ENCODE assay signal across 24 mouse cellular contexts in the genomic region with DNA sequence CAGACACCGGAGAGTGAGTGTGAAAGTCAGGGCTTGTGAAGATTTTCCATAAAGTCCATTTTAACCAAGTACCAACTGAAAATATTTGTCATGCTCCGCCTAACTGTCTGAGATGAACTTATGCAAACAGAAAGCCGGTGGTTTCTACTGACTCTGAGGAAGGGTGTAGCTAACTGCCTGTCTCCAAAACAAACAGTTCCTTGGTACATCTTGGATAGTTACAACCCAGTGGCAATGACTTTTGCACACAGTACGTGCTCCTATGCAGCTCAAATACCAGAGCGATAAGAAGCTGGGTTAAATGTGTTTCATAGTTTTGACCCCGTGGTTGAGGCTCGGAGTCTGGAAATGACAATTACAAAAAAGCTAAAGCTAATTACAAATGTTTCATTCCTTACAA. TPM values are rescaled to one million over a fixed set of nuclear protein-coding genes. Genes with fewer than 3 reads are reported as not detected.
DNase-seq lines count a peak whose midpoint lies in the region; ATAC-seq and TF ChIP-seq lines count a peak whose summit lies in the region.
"Had no signal": no experiment of that assay in that cellular context is flagged by ENCODE, and none has a peak within 500 bp of the region (broad histone marks: within the 10 kb centered on the region; RNA-seq: fewer than 3 reads in every experiment).

No protein-coding gene starts in this region.

- DNase-seq in liver, adult 2 months (ENCODE audit: extremely low read depth, low read depth, low spot score), result peak; percentile 70
- no peak for DNase-seq in liver, embryonic 11.5 days (ENCODE audit: low spot score)
- no peak for DNase-seq in ES-E14 (ENCODE audit: low read depth, low spot score)
- peak; percentile 35 for DNase-seq in large intestine, adult 2 months (ENCODE audit: low read depth, low spot score)
- DNase-seq in gastrocnemius, postnatal 25 days, result no peak
- no peak for DNase-seq in forebrain, postnatal 0 days
- DNase-seq: adrenal gland, adult 8-10 months; adrenal gland, postnatal 14 days; adrenal gland, postnatal 36 days; B cell, adult 2 months; cerebellum, adult 11-12 months; cerebellum, adult 2 months; cerebellum, adult 9-10 months; cerebellum, postnatal 10 days; cerebellum, postnatal 25 days had no signal

- peak overlapping the region; percentile 23; the same call in 1 of the 2 replicates for H3K27ac ChIP-seq in hindbrain, embryonic 12.5 days
- no peak overlapping the region for H3K27ac ChIP-seq in hindbrain, embryonic 13.5 days
- no peak overlapping the region for H3K27ac ChIP-seq in liver, adult 2 months (replicated peaks; ENCODE audit: insufficient read depth, low read depth, low read length)
- no peak overlapping the region for H3K27ac ChIP-seq in liver, embryonic 11.5 days (ENCODE audit: low read depth, low read length)
- no peak overlapping the region for H3K27ac ChIP-seq in ES-E14 (ENCODE audit: insufficient read depth, low read depth, low read length, poor library complexity, severe bottlenecking)
- H3K27ac ChIP-seq in forebrain, postnatal 0 days (ENCODE audit: low read depth, low read length), result no peak overlapping the region
- H3K27ac ChIP-seq: embryonic facial prominence, embryonic 10.5 days; embryonic facial prominence, embryonic 12.5 days; forebrain, embryonic 13.5 days; forebrain, embryonic 15.5 days had no signal

- H3K9me3 ChIP-seq in hindbrain, embryonic 12.5 days (replicated peaks), result no peaks in the 10 kb centered on the region
- no peaks in the 10 kb centered on the region for H3K9me3 ChIP-seq in hindbrain, embryonic 13.5 days
- no peaks in the 10 kb centered on the region for H3K9me3 ChIP-seq in liver, embryonic 11.5 days (ENCODE audit: control insufficient read depth, low read length)
- no peaks in the 10 kb centered on the region for H3K9me3 ChIP-seq in ES-E14 (ENCODE audit: control insufficient read depth, insufficient read depth, low read depth, low read length)
- H3K9me3 ChIP-seq in forebrain, postnatal 0 days (ENCODE audit: low read length), result no peaks in the 10 kb centered on the region
- H3K9me3 ChIP-seq: embryonic facial prominence, embryonic 10.5 days; embryonic facial prominence, embryonic 12.5 days; forebrain, embryonic 13.5 days; forebrain, embryonic 15.5 days had no signal

- H3K4me3 ChIP-seq in hindbrain, embryonic 12.5 days, result no peak overlapping the region
- H3K4me3 ChIP-seq in hindbrain, embryonic 13.5 days, result no peak overlapping the region
- H3K4me3 ChIP-seq in liver, adult 2 months (ENCODE audit: insufficient read depth, low read depth, low read length), result no peak overlapping the region
- H3K4me3 ChIP-seq in liver, embryonic 11.5 days (ENCODE audit: low read depth, low read length), result no peak overlapping the region
- H3K4me3 ChIP-seq in ES-E14 (ENCODE audit: insufficient read depth in 1 of 2, low read depth in 1 of 2, low read length in 2 of 2, poor library complexity in 1 of 2, severe bottlenecking in 1 of 2), result peak overlapping the region; percentile 6; a peak in 1 of 4 replicates
- H3K4me3 ChIP-seq in forebrain, postnatal 0 days (ENCODE audit: low read depth, low read length), result no peak overlapping the region
- H3K4me3 ChIP-seq: embryonic facial prominence, embryonic 10.5 days; embryonic facial prominence, embryonic 12.5 days; forebrain, embryonic 13.5 days; forebrain, embryonic 15.5 days had no signal

- WGBS in hindbrain, embryonic 12.5 days, result 90% methylated on average over 7 of the region's 7 CpGs
- WGBS in hindbrain, embryonic 13.5 days, result 87% methylated on average over 7 of the region's 7 CpGs
- WGBS in liver, adult 2 months, result 18% methylated on average over 7 of the region's 7 CpGs
- 83% methylated on average over 7 of the region's 7 CpGs for WGBS in liver, embryonic 11.5 days
- 17% methylated on average over 7 of the region's 7 CpGs for WGBS in large intestine, adult 2 months
- 85% methylated on average over 7 of the region's 7 CpGs for WGBS in forebrain, postnatal 0 days

- ATAC-seq in hindbrain, embryonic 12.5 days (ENCODE audit: low FRiP score), result no peak
- no peak for ATAC-seq in hindbrain, embryonic 13.5 days (ENCODE audit: low FRiP score)
- no peak for ATAC-seq in liver, embryonic 11.5 days (replicated peaks; ENCODE audit: low FRiP score)
- no peak for ATAC-seq in forebrain, postnatal 0 days
- ATAC-seq: CD4-positive, CD25-positive, alpha-beta regulatory T cell, adult 4 months; forebrain, embryonic 13.5 days; forebrain, embryonic 15.5 days had no signal

- peaks cover 82% of the 10 kb centered on the region for H3K36me3 ChIP-seq in hindbrain, embryonic 12.5 days
- peaks cover 79% of the 10 kb centered on the region for H3K36me3 ChIP-seq in hindbrain, embryonic 13.5 days
- H3K36me3 ChIP-seq in liver, adult 2 months (ENCODE audit: control insufficient read depth, insufficient read depth, low read length), result no peaks in the 10 kb centered on the region
- peaks cover 13% of the 10 kb centered on the region for H3K36me3 ChIP-seq in liver, embryonic 11.5 days (ENCODE audit: control insufficient read depth, insufficient read depth, low read length)
- peaks cover 37% of the 10 kb centered on the region for H3K36me3 ChIP-seq in ES-E14 (ENCODE audit: control insufficient read depth, insufficient read depth, low read length, poor library complexity, severe bottlenecking)
- peaks cover 51% of the 10 kb centered on the region for H3K36me3 ChIP-seq in forebrain, postnatal 0 days (ENCODE audit: insufficient read depth)

- no peak for TF ChIP-seq CTCF in liver, adult 2 months (IDR thresholded peaks at IDR 0.05; ENCODE audit: low read depth, low read length)
- TF ChIP-seq CTCF in forebrain, postnatal 0 days (IDR thresholded peaks at IDR 0.05; ENCODE audit: low read depth), result no peak

- in situ Hi-C loops in ES-E14 (cut with MboI; ENCODE audit: low sequenced_read_pairs in 2 of 2, unreplicated experiment in 2 of 2), result no loop called here

- TF ChIP-seq POLR2A in liver, adult 2 months (IDR thresholded peaks at IDR 0.05; ENCODE audit: extremely low read depth, insufficient read depth, low read length), result no peak

- H3K27me3 ChIP-seq in hindbrain, embryonic 12.5 days, result no peaks in the 10 kb centered on the region
- H3K27me3 ChIP-seq in hindbrain, embryonic 13.5 days, result no peaks in the 10 kb centered on the region
- no peaks in the 10 kb centered on the region for H3K27me3 ChIP-seq in liver, adult 2 months (ENCODE audit: control insufficient read depth, insufficient read depth, low read length)
- H3K27me3 ChIP-seq in liver, embryonic 11.5 days (replicated peaks; ENCODE audit: control insufficient read depth, insufficient read depth, low read length), result no peaks in the 10 kb centered on the region
- H3K27me3 ChIP-seq in forebrain, postnatal 0 days (ENCODE audit: insufficient read depth, low read length), result no peaks in the 10 kb centered on the region
- H3K27me3 ChIP-seq: CH12.LX; embryonic facial prominence, embryonic 12.5 days; forebrain, embryonic 13.5 days; forebrain, embryonic 15.5 days had no signal

- no peak overlapping the region for H3K9ac ChIP-seq in hindbrain, embryonic 12.5 days
- H3K9ac ChIP-seq in hindbrain, embryonic 13.5 days, result no peak overlapping the region
- no peak overlapping the region for H3K9ac ChIP-seq in liver, adult 2 months (ENCODE audit: low read depth, low read length)
- no peak overlapping the region for H3K9ac ChIP-seq in liver, embryonic 11.5 days (ENCODE audit: low read depth, low read length)
- no peak overlapping the region for H3K9ac ChIP-seq in ES-E14 (ENCODE audit: insufficient read depth, low read depth, low read length, poor library complexity, severe bottlenecking)
- no peak overlapping the region for H3K9ac ChIP-seq in forebrain, postnatal 0 days
- H3K9ac ChIP-seq: embryonic facial prominence, embryonic 12.5 days; forebrain, embryonic 13.5 days; forebrain, embryonic 15.5 days had no signal

- no peaks in the 10 kb centered on the region for H3K79me2 ChIP-seq in liver, adult 2 months (ENCODE audit: control insufficient read depth, insufficient read depth, low read length)

- H3K4me2 ChIP-seq in hindbrain, embryonic 12.5 days (replicated peaks), result no peak overlapping the region
- H3K4me2 ChIP-seq in hindbrain, embryonic 13.5 days, result no peak overlapping the region
- H3K4me2 ChIP-seq in liver, embryonic 11.5 days, result no peak overlapping the region
- no peak overlapping the region for H3K4me2 ChIP-seq in forebrain, postnatal 0 days (ENCODE audit: low read depth)
- H3K4me2 ChIP-seq: embryonic facial prominence, embryonic 12.5 days; forebrain, embryonic 13.5 days; forebrain, embryonic 15.5 days had no signal

- H3K4me1 ChIP-seq in hindbrain, embryonic 12.5 days, result peaks cover 13% of the 10 kb centered on the region
- H3K4me1 ChIP-seq in hindbrain, embryonic 13.5 days (replicated peaks), result peaks cover 22% of the 10 kb centered on the region
- H3K4me1 ChIP-seq in liver, adult 2 months (ENCODE audit: control insufficient read depth, insufficient read depth, low read length), result no peaks in the 10 kb centered on the region
- no peaks in the 10 kb centered on the region for H3K4me1 ChIP-seq in liver, embryonic 11.5 days (replicated peaks; ENCODE audit: control insufficient read depth, insufficient read depth, low read length)
- H3K4me1 ChIP-seq in ES-E14 (ENCODE audit: control insufficient read depth in 2 of 2, insufficient read depth in 2 of 2, low read length in 2 of 2, poor library complexity in 1 of 2), result peaks cover 0 to 3% of the 10 kb centered on the region in 2 experiments; a peak in 1 of 4 replicates
- no peaks in the 10 kb centered on the region for H3K4me1 ChIP-seq in forebrain, postnatal 0 days (ENCODE audit: insufficient read depth)

TF ChIP-seq in ES-E14, 5 proteins besides CTCF, POLR2A, EP300 and RAD21:
- TF ChIP-seq ZNF384 (IDR thresholded peaks at IDR 0.05; ENCODE audit: low read depth, low read length) (no peak), MAFK (IDR thresholded peaks at IDR 0.05; ENCODE audit: insufficient read depth, low read depth, low read length) (no peak), ZC3H11A (IDR thresholded peaks at IDR 0.05; ENCODE audit: borderline replicate concordance, low read depth, low read length) (no peak), CHD2 (IDR thresholded peaks at IDR 0.05; ENCODE audit: low read depth, low read length) (no peak), HCFC1 (IDR thresholded peaks at IDR 0.05; ENCODE audit: borderline replicate concordance, insufficient read depth, low read length) (no peak)

RNA-seq across cellular contexts. Expression of a gene that starts 34.0 kb away (rescaled TPM):
- 152 and 155 TPM in 2 replicates for polyA plus RNA-seq in hindbrain, embryonic 12.5 days (2016; fragmentation: Nextera tagmentation; extraction: Ambion mirVana)
- 154 and 158 TPM in 2 replicates for polyA plus RNA-seq in hindbrain, embryonic 13.5 days (2015; fragmentation: Nextera tagmentation; extraction: Ambion mirVana)
- 0.74 and 0.87 TPM in 2 replicates for total RNA-seq in liver, adult 2 months (2014; rRNA removed)
- polyA plus RNA-seq in liver, adult 2 months (2012; rRNA removed), result 0.31 and 2.0 TPM in 2 replicates
- 61.6 and 68.5 TPM in 2 replicates for polyA plus RNA-seq in liver, embryonic 11.5 days (2014; fragmentation: Nextera tagmentation; extraction: Ambion mirVana)
- 95.6 and 99.8 TPM in 2 replicates for total RNA-seq in ES-E14 (2012; rRNA removed)
- 17.3 and 30.2 TPM in 2 replicates for polyA plus RNA-seq in large intestine, adult 2 months (2012; rRNA removed)
- total RNA-seq in gastrocnemius, postnatal 25 days (2021), result 1 to 10 TPM; 1.4 to 2.2 TPM
- total RNA-seq in forebrain, postnatal 0 days (2014; rRNA removed), result 52.7 and 73.3 TPM in 2 replicates
- 67.0 and 90.2 TPM in 2 replicates for polyA plus RNA-seq in forebrain, postnatal 0 days (2015; fragmentation: Nextera tagmentation; extraction: Ambion mirVana)
- total RNA-seq: MEL had no signal

Comparison
In these comparisons a context has a peak if more than half of its experiments do, and no peak if none do; other contexts are left out.
1. DNase-seq: peak in liver, adult 2 months (single experiment) and large intestine, adult 2 months (single experiment); none in liver, embryonic 11.5 days (single experiment), ES-E14 (single experiment), gastrocnemius, postnatal 25 days (single experiment) and forebrain, postnatal 0 days (single experiment).
2. H3K4me3 ChIP-seq: peak in ES-E14 (2 of 2); none in hindbrain, embryonic 12.5 days (single experiment), hindbrain, embryonic 13.5 days (single experiment), liver, adult 2 months (single experiment), liver, embryonic 11.5 days (single experiment) and forebrain, postnatal 0 days (single experiment).